Mouse (Mus musculus): ENCODE results near the gene Sectm1a. TPM values are rescaled to one million over a fixed set of nuclear protein-coding genes. Genes with fewer than 3 reads are reported as not detected.
A peak's percentile ranks its signal among the peaks of the same experiment; 100 is the strongest.
"Not testable (repeated sequence)": the region's sequence is repeated elsewhere in the genome, so short reads cannot be mapped to it uniquely, and the experiment has no call there.

Sectm1a gene
- polyA plus RNA-seq, 1 experiment from 2014 or later: not detected

- H3K27me3 ChIP-seq (ENCODE audit: control insufficient read depth, insufficient read depth, low read length): no peaks in the 10 kb centered on the region
- ATAC-seq (ENCODE audit: insufficient number of reproducible peaks, insufficient read depth, low FRiP score, low read depth): peak; percentile 74
- H3K9ac ChIP-seq (replicated peaks; ENCODE audit: low read depth, low read length): no peak overlapping the region
- H3K4me3 ChIP-seq (ENCODE audit: low read depth, low read length): no peak overlapping the region
- H3K27ac ChIP-seq (ENCODE audit: low read length): no peak overlapping the region
- H3K4me1 ChIP-seq (ENCODE audit: control insufficient read depth, insufficient read depth, low read length): no peaks in the 10 kb centered on the region
- H3K4me2 ChIP-seq (replicated peaks; ENCODE audit: low read depth, low read length): no peak overlapping the region
- no peaks in the 10 kb centered on the region for H3K36me3 ChIP-seq (ENCODE audit: control insufficient read depth, insufficient read depth, low read length)
- H3K9me3 ChIP-seq (ENCODE audit: control insufficient read depth, low read depth, low read length): no peaks in the 10 kb centered on the region
- 36% methylated on average over 5 of the region's 5 CpGs for WGBS
Measured at GRCm38 (mm10) chr11:121085181-121085580, 4.2 kb upstream of the Sectm1a start.

DNA sequence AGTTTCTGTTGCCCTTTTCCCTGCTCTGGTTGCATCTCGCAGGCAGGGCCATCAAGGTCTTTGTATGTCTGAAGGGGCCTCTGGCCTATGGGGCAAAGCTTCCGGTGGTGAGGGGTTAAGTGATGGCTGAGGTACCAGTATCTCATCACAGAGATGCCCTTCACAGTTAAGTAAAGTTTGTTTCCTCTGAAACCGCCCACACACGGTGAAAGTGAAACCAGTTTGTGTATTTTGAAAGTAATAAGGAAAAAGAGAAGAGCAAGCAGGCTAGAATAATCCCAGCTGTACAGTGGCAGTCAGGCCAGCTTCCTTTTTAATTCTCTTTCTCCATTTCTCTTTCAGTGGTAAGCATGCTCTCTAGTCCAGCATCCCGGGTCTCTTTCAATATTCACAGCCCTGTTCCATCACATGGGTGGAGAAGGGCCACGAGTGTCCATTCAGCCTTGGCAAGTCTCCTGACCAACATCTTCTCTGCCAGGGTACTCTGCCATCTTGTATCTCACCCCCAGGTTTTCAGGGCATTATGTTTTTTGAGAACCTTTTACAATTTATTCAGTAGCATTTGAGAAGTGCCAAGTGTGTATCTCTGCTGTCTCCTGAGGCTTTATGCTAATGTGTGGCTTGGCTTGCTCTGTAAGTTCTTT lies 2.0 kb upstream of the Sectm1a start:
- Histone ChIP-seq H3K4me2 (replicated peaks; ENCODE audit: low read depth, low read length) (no peak overlapping the region), H3K9ac (replicated peaks; ENCODE audit: low read depth, low read length) (no peak overlapping the region), H3K27me3 (ENCODE audit: control insufficient read depth, insufficient read depth, low read length) (no peaks in the 10 kb centered on the region), H3K27ac (ENCODE audit: low read length) (no peak overlapping the region), H3K36me3 (ENCODE audit: control insufficient read depth, insufficient read depth, low read length) (no peaks in the 10 kb centered on the region), H3K4me3 (ENCODE audit: low read depth, low read length) (no peak overlapping the region), H3K4me1 (ENCODE audit: control insufficient read depth, insufficient read depth, low read length) (no peaks in the 10 kb centered on the region), H3K9me3 (ENCODE audit: control insufficient read depth, low read depth, low read length) (no peaks in the 10 kb centered on the region)
- WGBS: 51% methylated on average over 6 of the region's 6 CpGs
- ATAC-seq (ENCODE audit: insufficient number of reproducible peaks, insufficient read depth, low FRiP score, low read depth): no peak

DNA sequence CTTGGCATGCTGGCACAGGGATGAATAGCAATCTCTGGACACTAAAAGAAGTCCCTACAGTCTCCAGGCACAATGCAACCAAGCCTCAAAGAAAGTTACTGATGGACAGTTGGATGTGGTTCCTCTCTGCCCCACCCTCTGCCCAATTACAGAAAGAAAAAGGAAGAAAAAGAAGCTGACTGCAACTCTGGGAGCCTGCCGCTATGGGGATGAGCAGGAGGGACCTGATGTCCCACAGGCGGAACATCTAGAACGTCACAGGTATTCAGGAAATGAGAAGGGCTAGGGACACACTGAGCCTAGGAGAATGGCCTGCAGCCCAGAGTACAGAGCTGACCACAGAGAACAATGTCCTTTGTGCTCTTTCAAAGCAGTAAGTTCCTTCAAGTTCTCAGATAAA lies 1.2 kb upstream of the Sectm1a start:
- Histone ChIP-seq H3K9me3 (ENCODE audit: control insufficient read depth, low read depth, low read length) (no peaks in the 10 kb centered on the region), H3K36me3 (ENCODE audit: control insufficient read depth, insufficient read depth, low read length) (no peaks in the 10 kb centered on the region), H3K4me1 (ENCODE audit: control insufficient read depth, insufficient read depth, low read length) (no peaks in the 10 kb centered on the region), H3K4me3 (ENCODE audit: low read depth, low read length) (no peak overlapping the region), H3K27me3 (ENCODE audit: control insufficient read depth, insufficient read depth, low read length) (no peaks in the 10 kb centered on the region), H3K27ac (ENCODE audit: low read length) (no peak overlapping the region), H3K9ac (replicated peaks; ENCODE audit: low read depth, low read length) (no peak overlapping the region), H3K4me2 (replicated peaks; ENCODE audit: low read depth, low read length) (no peak overlapping the region)
- ATAC-seq (ENCODE audit: insufficient number of reproducible peaks, insufficient read depth, low FRiP score, low read depth): no peak
- WGBS: 88% methylated on average over 3 of the region's 3 CpGs

GRCm38 (mm10) chr11:121080330-121080729 lies 690 bp downstream of the Sectm1a start:
- Histone ChIP-seq H3K27ac (ENCODE audit: low read length) (no peak overlapping the region), H3K4me1 (ENCODE audit: control insufficient read depth, insufficient read depth, low read length) (no peaks in the 10 kb centered on the region), H3K36me3 (ENCODE audit: control insufficient read depth, insufficient read depth, low read length) (no peaks in the 10 kb centered on the region), H3K27me3 (ENCODE audit: control insufficient read depth, insufficient read depth, low read length) (no peaks in the 10 kb centered on the region), H3K9me3 (ENCODE audit: control insufficient read depth, low read depth, low read length) (no peaks in the 10 kb centered on the region), H3K4me2 (replicated peaks; ENCODE audit: low read depth, low read length) (no peak overlapping the region), H3K9ac (replicated peaks; ENCODE audit: low read depth, low read length) (no peak overlapping the region), H3K4me3 (ENCODE audit: low read depth, low read length) (no peak overlapping the region)
- WGBS: 92% methylated on average over 8 of the region's 8 CpGs
- no peak for ATAC-seq (ENCODE audit: insufficient number of reproducible peaks, insufficient read depth, low FRiP score, low read depth)

GRCm38 (mm10) chr11:121075655-121076054 lies 5.4 kb downstream of the Sectm1a start:
- 82% methylated on average over 5 of the region's 5 CpGs for WGBS
- Histone ChIP-seq H3K27me3 (ENCODE audit: control insufficient read depth, insufficient read depth, low read length) (no peaks in the 10 kb centered on the region), H3K27ac (ENCODE audit: low read length) (no peak overlapping the region), H3K36me3 (ENCODE audit: control insufficient read depth, insufficient read depth, low read length) (no peaks in the 10 kb centered on the region), H3K4me3 (ENCODE audit: low read depth, low read length) (no peak overlapping the region), H3K4me1 (ENCODE audit: control insufficient read depth, insufficient read depth, low read length) (no peaks in the 10 kb centered on the region), H3K4me2 (replicated peaks; ENCODE audit: low read depth, low read length) (no peak overlapping the region), H3K9ac (replicated peaks; ENCODE audit: low read depth, low read length) (no peak overlapping the region), H3K9me3 (ENCODE audit: control insufficient read depth, low read depth, low read length) (no peaks in the 10 kb centered on the region)
- ATAC-seq (ENCODE audit: insufficient number of reproducible peaks, insufficient read depth, low FRiP score, low read depth): no peak

DNA sequence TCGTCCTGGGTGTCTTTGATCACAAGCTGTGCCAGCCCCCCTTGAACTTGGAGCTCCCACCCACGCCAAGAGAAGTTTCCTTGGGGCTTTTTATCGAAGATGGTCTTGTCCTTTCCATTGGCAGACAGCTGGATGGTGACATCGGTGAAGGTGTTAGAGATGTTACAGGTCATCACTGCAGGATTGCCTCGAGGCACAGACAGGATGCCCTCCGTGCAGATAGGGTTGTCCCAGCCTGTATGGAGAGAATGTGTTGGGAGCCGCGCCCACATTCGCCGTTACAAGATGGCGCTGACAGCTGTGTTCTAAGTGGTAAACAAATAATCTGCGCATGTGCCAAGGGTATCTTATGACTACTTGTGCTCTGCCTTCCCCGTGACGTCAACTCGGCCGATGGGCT lies 11.4 kb downstream of the Sectm1a start:
- 92% methylated on average over 11 of the region's 16 CpGs for WGBS

DNA sequence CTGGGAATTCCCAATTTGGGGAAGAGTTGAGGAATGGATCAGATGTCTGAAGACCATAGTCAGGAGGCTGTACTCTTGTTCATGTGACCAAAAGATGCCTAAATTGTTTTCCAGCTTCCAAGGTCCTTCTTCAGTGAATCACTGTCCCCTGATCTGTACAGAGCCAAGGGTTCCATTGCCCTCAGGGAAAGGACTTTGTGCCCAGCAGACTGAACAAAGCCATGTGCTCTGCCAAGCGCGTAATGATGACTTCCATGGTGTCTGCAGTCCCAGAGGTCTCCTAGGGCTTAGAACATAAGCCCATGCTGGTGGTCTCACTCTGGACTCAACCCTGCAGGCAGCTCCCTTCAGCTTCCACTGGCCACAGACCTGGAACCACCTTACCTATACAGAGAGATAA lies 13.1 kb downstream of the Sectm1a start:
- Histone ChIP-seq H3K4me2 (replicated peaks; ENCODE audit: low read depth, low read length) (no peak overlapping the region), H3K9ac (replicated peaks; ENCODE audit: low read depth, low read length) (no peak overlapping the region), H3K4me1 (ENCODE audit: control insufficient read depth, insufficient read depth, low read length) (no peaks in the 10 kb centered on the region), H3K36me3 (ENCODE audit: control insufficient read depth, insufficient read depth, low read length) (no peaks in the 10 kb centered on the region), H3K4me3 (ENCODE audit: low read depth, low read length) (no peak overlapping the region), H3K9me3 (ENCODE audit: control insufficient read depth, low read depth, low read length) (no peaks in the 10 kb centered on the region), H3K27me3 (ENCODE audit: control insufficient read depth, insufficient read depth, low read length) (no peaks in the 10 kb centered on the region), H3K27ac (ENCODE audit: low read length) (no peak overlapping the region)
- WGBS: 90% methylated on average over 2 of the region's 2 CpGs
- ATAC-seq (ENCODE audit: insufficient number of reproducible peaks, insufficient read depth, low FRiP score, low read depth): no peak

More for the DNA sequence above, 11.4 kb downstream of the Sectm1a start:
- ATAC-seq (ENCODE audit: insufficient number of reproducible peaks, insufficient read depth, low FRiP score, low read depth); H3K27ac ChIP-seq (ENCODE audit: low read length); H3K9me3 ChIP-seq (ENCODE audit: control insufficient read depth, low read depth, low read length); H3K4me3 ChIP-seq (ENCODE audit: low read depth, low read length); H3K36me3 ChIP-seq (ENCODE audit: control insufficient read depth, insufficient read depth, low read length); H3K27me3 ChIP-seq (ENCODE audit: control insufficient read depth, insufficient read depth, low read length); H3K4me2 ChIP-seq (replicated peaks; ENCODE audit: low read depth, low read length); H3K9ac ChIP-seq (replicated peaks; ENCODE audit: low read depth, low read length); H3K4me1 ChIP-seq (ENCODE audit: control insufficient read depth, insufficient read depth, low read length): not testable (repeated sequence)

- H3K27me3 ChIP-seq (ENCODE audit: control insufficient read depth, insufficient read depth, low read length): no peaks in the 10 kb centered on the region
- no peak overlapping the region for H3K27ac ChIP-seq (ENCODE audit: low read length)
- ATAC-seq (ENCODE audit: insufficient number of reproducible peaks, insufficient read depth, low FRiP score, low read depth): no peak
- H3K36me3 ChIP-seq (ENCODE audit: control insufficient read depth, insufficient read depth, low read length): no peaks in the 10 kb centered on the region
- H3K9me3 ChIP-seq (ENCODE audit: control insufficient read depth, low read depth, low read length): no peaks in the 10 kb centered on the region
- no peak overlapping the region for H3K4me2 ChIP-seq (replicated peaks; ENCODE audit: low read depth, low read length)
- H3K9ac ChIP-seq (replicated peaks; ENCODE audit: low read depth, low read length): no peak overlapping the region
- no peak overlapping the region for H3K4me3 ChIP-seq (ENCODE audit: low read depth, low read length)
- H3K4me1 ChIP-seq (ENCODE audit: control insufficient read depth, insufficient read depth, low read length): 0 out of 2 replicates have a peak, but pooled peaks cover 9% of the 10 kb centered on the region
- WGBS: 77% methylated on average over 3 of the region's 3 CpGs
Measured at GRCm38 (mm10) chr11:121064197-121064596, 16.8 kb downstream of the Sectm1a start.

GRCm38 (mm10) chr11:121063379-121063778 lies 17.6 kb downstream of the Sectm1a start, which contains the start of gene Sectm1b:
Gene Sectm1b (minus strand): TSS chr11:121063569.
- Histone ChIP-seq H3K27ac (ENCODE audit: low read length) (no peak within 1 kb of the TSS), H3K4me3 (ENCODE audit: low read depth, low read length) (no peak within 1 kb of the TSS), H3K9me3 (ENCODE audit: control insufficient read depth, low read depth, low read length) (no peaks in the 10 kb centered on the region), H3K27me3 (ENCODE audit: control insufficient read depth, insufficient read depth, low read length) (no peaks in the 10 kb centered on the region), H3K4me2 (replicated peaks; ENCODE audit: low read depth, low read length) (no peak within 1 kb of the TSS), H3K9ac (replicated peaks; ENCODE audit: low read depth, low read length) (no peak within 1 kb of the TSS), H3K36me3 (ENCODE audit: control insufficient read depth, insufficient read depth, low read length) (no peaks in the 10 kb centered on the region), H3K4me1 (ENCODE audit: control insufficient read depth, insufficient read depth, low read length) (0 out of 2 replicates have a peak, but pooled peaks cover 9% of the 10 kb centered on the region)
- 63% methylated on average over 5 of the region's 5 CpGs for WGBS
- no peak for ATAC-seq (ENCODE audit: insufficient number of reproducible peaks, insufficient read depth, low FRiP score, low read depth)

All from stomach, embryonic 14.5 days (tissue).